Mouse (Mus musculus) lung, embryonic 16.5 days (tissue): ENCODE data around the gene Dcbld2. TPM values are rescaled to one million over a fixed set of nuclear protein-coding genes. Genes with fewer than 3 reads are reported as not detected.

Source experiments
- ATAC-seq: fragments of 200-750 bp; cut with Nextera tagmentation; 2 replicates; pipeline ENCODE4 v1.8.0; 2017; ENCODE audit warnings: low read depth, mild to moderate bottlenecking, moderate library complexity
- H3K27ac ChIP-seq: fragments of 300-500 bp; sonication (generic); 2 replicates; pipeline ENCODE4 v1.5.1; 2014; ENCODE audit warnings: mild to moderate bottlenecking, control low read depth, low read length
- H3K27me3 ChIP-seq: fragments of 300-500 bp; sonication (generic); 2 replicates; pipeline ENCODE4 v1.6.1; 2014; ENCODE audit warnings: low read depth, low read length, mixed read lengths; ENCODE audit not compliant: control insufficient read depth, insufficient read depth
- H3K36me3 ChIP-seq: fragments of 300-500 bp; sonication (generic); 2 replicates; pipeline ENCODE4 v1.6.1; 2014; ENCODE audit warnings: low read length; ENCODE audit not compliant: control insufficient read depth, insufficient read depth
- H3K4me1 ChIP-seq: fragments of 300-500 bp; sonication (generic); replicated peaks from 2 replicates; pipeline ENCODE4 v1.6.1; 2014; ENCODE audit warnings: low read length, mixed read lengths; ENCODE audit not compliant: control insufficient read depth, insufficient read depth
- H3K4me2 ChIP-seq: fragments of 300-500 bp; sonication (generic); 2 replicates; pipeline ENCODE4 v1.6.1; 2014; ENCODE audit warnings: low read depth, low read length, control low read depth
- H3K4me3 ChIP-seq: fragments of 300-500 bp; sonication (generic); 2 replicates; pipeline ENCODE4 v1.5.1; 2014; ENCODE audit warnings: mild to moderate bottlenecking, low read length, control low read depth
- H3K9ac ChIP-seq: fragments of 300-500 bp; sonication (generic); 2 replicates; pipeline ENCODE4 v1.6.1; 2014; ENCODE audit warnings: low read length, control low read depth
- H3K9me3 ChIP-seq: fragments of 300-500 bp; sonication (generic); 2 replicates; pipeline ENCODE4 v1.6.1; 2016; ENCODE audit warnings: low read length; ENCODE audit not compliant: control insufficient read depth
- WGBS: fragments of 180-500 bp; shearing (Covaris S2); extraction: QIAGEN DNeasy Blood & Tissue Kit; methylation state at CpG from one replicate; pipeline ENCODE4 v1.1.7; 2014; 5-methylcytosine and 5-hydroxymethylcytosine counted together
- polyA plus RNA-seq: library from polyadenylated mRNA; unstranded; fragments of >200 nt; fragmentation: Nextera tagmentation; extraction: Ambion mirVana; gene quantifications from 2 replicates; pipeline ENCODE4 v1.2.1, GENCODE M21; 2015

The Dcbld2 gene
- polyA plus RNA-seq, 1 experiment from 2014 or later = 6.2 TPM

GRCm38 (mm10) chr16:58514565-58514964 lies 106.3 kb downstream of the Dcbld2 start:
- H3K9ac ChIP-seq = no peak overlapping the region

GRCm38 (mm10) chr16:58516161-58516560 lies 107.9 kb downstream of the Dcbld2 start:
- ATAC-seq = no peak
- 86% methylated on average over 2 of the region's 2 CpGs for WGBS
- H3K9ac ChIP-seq = no peak overlapping the region

More at GRCm38 (mm10) chr16:58514565-58514964, 106.3 kb downstream of the Dcbld2 start:
- Histone ChIP-seq H3K4me2 (peak overlapping the region; percentile 18; the same call in 1 of the 2 replicates), H3K36me3 (no peaks in the 10 kb centered on the region), H3K4me3 (no peak overlapping the region), H3K27ac (no peak overlapping the region), H3K4me1 (peaks cover 38% of the 10 kb centered on the region), H3K9me3 (no peaks in the 10 kb centered on the region), H3K27me3 (no peaks in the 10 kb centered on the region)
- 72% methylated on average over 9 of the region's 9 CpGs for WGBS
- ATAC-seq = no peak

GRCm38 (mm10) chr16:58516960-58517798 lies 108.9 kb downstream of the Dcbld2 start:
- H3K4me3 ChIP-seq = no peak overlapping the region
- 87% methylated on average over 7 of the region's 7 CpGs for WGBS
- no peak for ATAC-seq
- H3K4me2 ChIP-seq = no peak overlapping the region
- H3K27me3 ChIP-seq = no peaks in the 10 kb centered on the region
- H3K27ac ChIP-seq = no peak overlapping the region
- no peaks in the 10 kb centered on the region for H3K36me3 ChIP-seq
- peaks cover 26% of the 10 kb centered on the region for H3K4me1 ChIP-seq
- H3K9me3 ChIP-seq = no peaks in the 10 kb centered on the region
- H3K9ac ChIP-seq = no peak overlapping the region

More at GRCm38 (mm10) chr16:58516161-58516560, 107.9 kb downstream of the Dcbld2 start:
- H3K9me3 ChIP-seq = no peaks in the 10 kb centered on the region
- no peaks in the 10 kb centered on the region for H3K27me3 ChIP-seq
- H3K27ac ChIP-seq = no peak overlapping the region
- H3K36me3 ChIP-seq = no peaks in the 10 kb centered on the region
- no peak overlapping the region for H3K4me2 ChIP-seq
- H3K4me3 ChIP-seq = no peak overlapping the region
- H3K4me1 ChIP-seq = peaks cover 27% of the 10 kb centered on the region

Other genes with a start within 250 kb of the Dcbld2 start
- gene St3gal6, start 115.8 kb downstream of the Dcbld2 start, polyA plus RNA-seq = 33.7 and 34.7 TPM in 2 replicates
- gene Gm813, start 208.5 kb downstream of the Dcbld2 start, polyA plus RNA-seq = not detected in 2 replicates
- not detected in 2 replicates for gene E330017A01Rik, start 230.3 kb downstream of the Dcbld2 start, polyA plus RNA-seq